Mouse (Mus musculus) CH12.LX (cell line): ENCODE results near the gene Tspan5. TPM values are rescaled to one million over a fixed set of nuclear protein-coding genes. Genes with fewer than 3 reads are reported as not detected.

Experiments used
- DNase-seq: peaks from one replicate; pipeline ENCODE4 v3.0.0-alpha.2; 2013; ENCODE audit errors: extremely low read depth
- H3K27ac ChIP-seq: 2 replicates; pipeline ENCODE4 v1.5.1; 2012; ENCODE audit warnings: low read depth, mild to moderate bottlenecking, control low read depth, moderate library complexity; ENCODE audit not compliant: insufficient read depth
- H3K27me3 ChIP-seq: replicated peaks from 2 replicates; pipeline ENCODE3; 2012; ENCODE audit warnings: inconsistent platforms
- H3K36me3 ChIP-seq, 2 experiments: replicated peaks in 1 of 2; 2 replicates each; pipeline versions ENCODE3 to v1.6.1; 2012; ENCODE audit warnings: inconsistent platforms in 1 of 2, low read length in 1 of 2, mild to moderate bottlenecking in 1 of 2, mixed read lengths in 1 of 2, moderate library complexity in 1 of 2; ENCODE audit not compliant: control insufficient read depth in 1 of 2, insufficient read depth in 1 of 2
- H3K4me1 ChIP-seq, 2 experiments: 2 replicates each; pipeline ENCODE4 v1.6.1; 2012; ENCODE audit warnings: inconsistent platforms in 1 of 2, moderate library complexity in 1 of 2; ENCODE audit not compliant: insufficient read depth in 2 of 2, control insufficient read depth in 1 of 2
- H3K4me2 ChIP-seq: 2 replicates; pipeline ENCODE4 v1.6.1; 2012; ENCODE audit warnings: low read depth, mild to moderate bottlenecking, control low read depth; ENCODE audit not compliant: poor library complexity, insufficient read depth, severe bottlenecking
- H3K4me3 ChIP-seq, 3 experiments: fragments of 150-350 bp in 1 of 3; sonication (generic) in 1 of 3; replicated peaks in 1 of 3; 2 replicates each; pipeline versions ENCODE3 to v1.5.1; 2011 to 2012; ENCODE audit warnings: low read depth in 2 of 3, low read length in 2 of 3, mild to moderate bottlenecking in 2 of 3, moderate library complexity in 2 of 3, control low read depth in 1 of 3, improper control_type of control experiment in 1 of 3, inconsistent platforms in 1 of 3, mixed read lengths in 1 of 3; ENCODE audit not compliant: poor library complexity in 1 of 3
- H3K79me2 ChIP-seq: replicated peaks from 2 replicates; pipeline ENCODE4 v1.6.1; 2012; ENCODE audit warnings: mild to moderate bottlenecking, moderate library complexity; ENCODE audit not compliant: control insufficient read depth, poor library complexity, insufficient read depth, severe bottlenecking; ENCODE audit errors: extremely low read depth
- H3K9ac ChIP-seq: 2 replicates; pipeline ENCODE4 v1.6.1; 2012; ENCODE audit warnings: low read depth, mild to moderate bottlenecking, control low read depth, moderate library complexity; ENCODE audit not compliant: insufficient read depth
- H3K9me3 ChIP-seq: replicated peaks from 2 replicates; pipeline ENCODE3; 2012; ENCODE audit warnings: low read length, inconsistent platforms, mixed read lengths
- BHLHE40 ChIP-seq: IDR thresholded peaks from 2 replicates; pipeline ENCODE4 v1.6.1; 2011; ENCODE audit warnings: mild to moderate bottlenecking, low read depth, low read length, improper control_type of control experiment
- CHD2 ChIP-seq: IDR thresholded peaks from 2 replicates; pipeline ENCODE4 v1.6.1; 2011; ENCODE audit warnings: low read length, improper control_type of control experiment
- CTCF ChIP-seq, 2 experiments: IDR thresholded peaks in 1 of 2; conservative IDR thresholded peaks in 1 of 2; 2 replicates each; pipeline ENCODE4 v1.5.1; 2011 to 2012; ENCODE audit warnings: low read depth in 2 of 2, low read length in 2 of 2, improper control_type of control experiment in 1 of 2, inconsistent platforms in 1 of 2, mild to moderate bottlenecking in 1 of 2, moderate library complexity in 1 of 2
- E2F4 ChIP-seq: IDR thresholded peaks from 2 replicates; pipeline ENCODE4 v1.6.1; 2011; ENCODE audit warnings: low read depth, low read length, improper control_type of control experiment; ENCODE audit not compliant: insufficient replicate concordance
- ELF1 ChIP-seq: IDR thresholded peaks from 2 replicates; pipeline ENCODE4 v1.6.1; 2014; ENCODE audit warnings: low read depth, mild to moderate bottlenecking, inconsistent platforms, low read length, improper control_type of control experiment
- GABPA ChIP-seq: IDR thresholded peaks from 2 replicates; pipeline ENCODE4 v1.6.1; 2012; ENCODE audit warnings: low read depth, low read length, improper control_type of control experiment, inconsistent platforms; ENCODE audit not compliant: insufficient replicate concordance
- HCFC1 ChIP-seq: IDR thresholded peaks from 2 replicates; pipeline ENCODE4 v1.6.1; 2012; ENCODE audit warnings: low read depth, mild to moderate bottlenecking, inconsistent platforms, low read length, improper control_type of control experiment
- IRF4 ChIP-seq: IDR thresholded peaks from 2 replicates; pipeline ENCODE4 v1.6.1; 2014; ENCODE audit warnings: low read depth, mild to moderate bottlenecking, inconsistent platforms, low read length, improper control_type of control experiment
- JUND ChIP-seq: conservative IDR thresholded peaks from 2 replicates; pipeline ENCODE4 v1.6.1; 2011; ENCODE audit warnings: low read depth, low read length, improper control_type of control experiment
- KAT2A ChIP-seq: IDR thresholded peaks from 2 replicates; pipeline ENCODE4 v1.6.1; 2012; ENCODE audit warnings: low read length, improper control_type of control experiment, inconsistent platforms; ENCODE audit not compliant: insufficient replicate concordance
- MAFK ChIP-seq: IDR thresholded peaks from 2 replicates; pipeline ENCODE4 v1.6.1; 2011; ENCODE audit warnings: low read length, improper control_type of control experiment; ENCODE audit not compliant: insufficient replicate concordance
- MAZ ChIP-seq: IDR thresholded peaks from 2 replicates; pipeline ENCODE4 v1.6.1; 2012; ENCODE audit warnings: low read depth, mild to moderate bottlenecking, inconsistent platforms, low read length, improper control_type of control experiment, moderate library complexity
- MEF2A ChIP-seq: IDR thresholded peaks from 2 replicates; pipeline ENCODE4 v1.6.1; 2014; ENCODE audit warnings: low read depth, mild to moderate bottlenecking, inconsistent platforms, low read length, improper control_type of control experiment, borderline replicate concordance
- NRF1 ChIP-seq: IDR thresholded peaks from 2 replicates; pipeline ENCODE4 v1.6.1; 2014; ENCODE audit warnings: low read depth, mild to moderate bottlenecking, inconsistent platforms, low read length, improper control_type of control experiment, moderate library complexity
- PAX5 ChIP-seq: IDR thresholded peaks from 2 replicates; pipeline ENCODE4 v1.6.1; 2012; ENCODE audit warnings: low read length, inconsistent platforms, mixed read lengths
- POLR2AphosphoS2 ChIP-seq: IDR thresholded peaks from 2 replicates; pipeline ENCODE4 v1.6.1; 2011; ENCODE audit warnings: low read depth, low read length, improper control_type of control experiment
- RCOR1 ChIP-seq: conservative IDR thresholded peaks from 2 replicates; pipeline ENCODE4 v1.6.1; 2012; ENCODE audit warnings: low read depth, mild to moderate bottlenecking, inconsistent platforms, low read length, improper control_type of control experiment
- SIN3A ChIP-seq: IDR thresholded peaks from 2 replicates; pipeline ENCODE4 v1.6.1; 2012; ENCODE audit warnings: low read length, improper control_type of control experiment, inconsistent platforms
- SMC3 ChIP-seq: IDR thresholded peaks from 2 replicates; pipeline ENCODE4 v1.6.1; 2011; ENCODE audit warnings: low read depth, low read length, improper control_type of control experiment
- TBP ChIP-seq: conservative IDR thresholded peaks from 2 replicates; pipeline ENCODE4 v1.6.1; 2011; ENCODE audit warnings: low read depth, low read length, improper control_type of control experiment
- TCF12 ChIP-seq: IDR thresholded peaks from 2 replicates; pipeline ENCODE4 v1.6.1; 2014; ENCODE audit warnings: low read depth, mild to moderate bottlenecking, inconsistent platforms, low read length, improper control_type of control experiment
- USF1 ChIP-seq: IDR thresholded peaks from 2 replicates; pipeline ENCODE4 v1.6.1; 2014; ENCODE audit warnings: low read depth, mild to moderate bottlenecking, inconsistent platforms, low read length, improper control_type of control experiment
- USF2 ChIP-seq: conservative IDR thresholded peaks from 2 replicates; pipeline ENCODE4 v1.6.1; 2011; ENCODE audit warnings: low read depth, low read length, improper control_type of control experiment
- ZMIZ1 ChIP-seq: IDR thresholded peaks from 2 replicates; pipeline ENCODE4 v1.6.1; 2012; ENCODE audit warnings: low read depth, mild to moderate bottlenecking, inconsistent platforms, low read length, improper control_type of control experiment
- dilution Hi-C: fragments of 300-500 bp; cut with MboI; formaldehyde crosslinking; loops from 2 replicates; pipeline ENCODE4 v1.14.3; 2020; ENCODE audit warnings: low sequenced_read_pairs; ENCODE audit not compliant: extremely low pct_unique_long_range_greater_than_20kb, extremely low pct_ligation_motif_present
- in situ Hi-C: fragments of 300-500 bp; cut with MboI; formaldehyde crosslinking; loops from 3 replicates; pipeline ENCODE4 v1.14.3; 2019; ENCODE audit warnings: low sequenced_read_pairs, low pct_ligation_motif_present, low pct_unique_long_range_greater_than_20kb, mixed read lengths
- polyA plus RNA-seq: library from polyadenylated mRNA; unstranded; fragments of >175 nt; gene quantifications from 2 replicates; pipeline ENCODE4 v1.2.1, GENCODE M21; 2012; ENCODE audit warnings: low read depth; ENCODE audit not compliant: insufficient read length
- total RNA-seq, 2 experiments: library from RNA; depleted of rRNA; stranded (reverse); fragments of 300-350 nt in 1 of 2; fragments of >200 nt in 1 of 2; gene quantifications; 2 replicates each; pipeline ENCODE4 v1.2.3; 2012 to 2014

Gene Tspan5
- total and polyA plus RNA-seq, 3 experiments: 17.2 to 43.1 (median 25.9) TPM

GRCm38 (mm10) chr3:138775926-138776715 is 34.1 kb downstream of the Tspan5 start:
- Histone ChIP-seq H3K9me3 (no peaks in the 10 kb centered on the region), H3K36me3 (peaks cover 0 to 19% of the 10 kb centered on the region in 2 experiments), H3K9ac (no peak overlapping the region), H3K4me1 (peaks cover 0 to 15% of the 10 kb centered on the region in 2 experiments; a peak in 2 of 4 replicates), H3K79me2 (no peaks in the 10 kb centered on the region), H3K4me3 (no peak overlapping the region), H3K4me2 (no peak overlapping the region), H3K27me3 (no peaks in the 10 kb centered on the region), H3K27ac (no peak overlapping the region)
- TF ChIP-seq RCOR1: no peak
- TF ChIP-seq KAT2A: no peak
- no peak for TF ChIP-seq PAX5
- TF ChIP-seq IRF4: no peak
- no peak for TF ChIP-seq CTCF (conservative IDR thresholded peaks at IDR 0.05 in 1 of 2, IDR thresholded peaks at IDR 0.05 in 1 of 2; ENCODE audit: low read depth in 2 of 2, low read length in 2 of 2)
- no peak for TF ChIP-seq JUND
- TF ChIP-seq TCF12: no peak
- TF ChIP-seq POLR2AphosphoS2: no peak
- no peak for TF ChIP-seq MAFK
- no peak for TF ChIP-seq HCFC1
- TF ChIP-seq E2F4: no peak
- TF ChIP-seq CHD2: no peak
- no peak for TF ChIP-seq MAZ
- dilution Hi-C loops: no loop called here
- in situ Hi-C loops: no loop called here
- no peak for DNase-seq

DNA sequence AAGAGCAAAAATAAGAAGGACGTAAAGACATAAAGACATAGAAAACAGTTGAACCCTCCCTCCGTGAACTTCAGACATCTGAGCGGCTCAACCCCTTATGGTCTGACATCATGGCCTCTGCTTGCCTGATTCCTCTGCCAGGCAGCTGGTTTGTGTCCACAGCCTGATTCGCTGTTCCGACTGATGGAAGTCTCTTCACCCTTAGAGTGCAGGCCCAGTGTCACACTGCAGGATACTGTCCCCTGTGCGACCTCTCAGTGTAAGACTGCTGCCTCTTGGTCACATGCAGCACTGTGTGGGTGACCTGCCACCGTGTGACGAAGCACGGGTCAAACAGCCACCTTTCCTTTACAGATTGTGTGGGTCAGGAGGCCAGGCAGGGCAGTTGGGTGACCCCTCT is 39.5 kb downstream of the Tspan5 start:
- Histone ChIP-seq H3K36me3 (peaks cover 0 to 32% of the 10 kb centered on the region in 2 experiments), H3K9me3 (no peaks in the 10 kb centered on the region), H3K9ac (no peak overlapping the region), H3K79me2 (no peaks in the 10 kb centered on the region), H3K4me3 (no peak overlapping the region), H3K27ac (no peak overlapping the region), H3K4me1 (peaks cover under 1 to 21% of the 10 kb centered on the region in 2 experiments; a peak in 2 of 4 replicates), H3K27me3 (no peaks in the 10 kb centered on the region), H3K4me2 (no peak overlapping the region)
- in situ Hi-C loops (no loop called here), dilution Hi-C loops (no loop called here)
- no peak for DNase-seq
- no peak for TF ChIP-seq POLR2AphosphoS2
- TF ChIP-seq BHLHE40: no peak
- TF ChIP-seq SIN3A: no peak
- no peak for TF ChIP-seq MEF2A
- no peak for TF ChIP-seq ELF1
- no peak for TF ChIP-seq USF1
- no peak for TF ChIP-seq PAX5
- TF ChIP-seq USF2: no peak
- TF ChIP-seq KAT2A: no peak
- no peak for TF ChIP-seq SMC3
- no peak for TF ChIP-seq GABPA
- TF ChIP-seq MAFK: no peak
- TF ChIP-seq MAZ: no peak
- no peak for TF ChIP-seq ZMIZ1
- no peak for TF ChIP-seq TBP
- no peak for TF ChIP-seq NRF1
- TF ChIP-seq CTCF (conservative IDR thresholded peaks at IDR 0.05 in 1 of 2, IDR thresholded peaks at IDR 0.05 in 1 of 2; ENCODE audit: low read depth in 2 of 2, low read length in 2 of 2): no peak
- no peak for TF ChIP-seq CHD2
